Mouse (Mus musculus) ZHBTc4 (cell line): ENCODE results near the gene Abo.

Experiments used
- DNase-seq: peaks from one replicate; pipeline ENCODE4 v3.0.0-alpha.2; 2011; ENCODE audit warnings: low read depth, low spot score

Abo gene

GRCm38 (mm10) chr2:26864879-26865278, at the start of gene Abo:
Abo (minus strand) TSS chr2:26864979.
- DNase-seq, result no peak

GRCm38 (mm10) chr2:26914148-26914941, 49.6 kb upstream of the Abo start:
- DNase-seq, result peak; percentile 58

- peak; percentile 38 for DNase-seq
Measured at GRCm38 (mm10) chr2:26913416-26914147, 48.8 kb upstream of the Abo start.

GRCm38 (mm10) chr2:26912253-26912770, 47.5 kb upstream of the Abo start:
- DNase-seq, result peak; percentile 51

GRCm38 (mm10) chr2:26910994-26911765, 46.4 kb upstream of the Abo start:
- DNase-seq, result peak; percentile 82

- DNase-seq, result peak; percentile 99
Measured at GRCm38 (mm10) chr2:26910124-26910993, 45.6 kb upstream of the Abo start, which contains the start of the genes Med22 and Rpl7a. Med22 (minus strand) TSS chr2:26910677. Rpl7a (plus strand) TSS chr2:26910764.

GRCm38 (mm10) chr2:26909387-26909784, 44.6 kb upstream of the Abo start:
- DNase-seq, result no peak

- DNase-seq, result no peak
Measured at GRCm38 (mm10) chr2:26908710-26909386, 44.1 kb upstream of the Abo start.

GRCm38 (mm10) chr2:26907109-26907508, 42.3 kb upstream of the Abo start:
- DNase-seq, result peak; percentile 54

GRCm38 (mm10) chr2:26906431-26906830, 41.7 kb upstream of the Abo start:
- DNase-seq, result no peak

- no peak for DNase-seq
Measured at GRCm38 (mm10) chr2:26905936-26906335, 41.2 kb upstream of the Abo start.

- DNase-seq, result no peak
Measured at GRCm38 (mm10) chr2:26903311-26903710, 38.5 kb upstream of the Abo start.

GRCm38 (mm10) chr2:26902467-26903220, 37.9 kb upstream of the Abo start, which contains the start of gene Surf6:
Surf6 (minus strand) TSS chr2:26902879.
- peak; percentile 99 for DNase-seq

GRCm38 (mm10) chr2:26901834-26902400, 37.1 kb upstream of the Abo start:
- no peak for DNase-seq

- no peak for DNase-seq
Measured at GRCm38 (mm10) chr2:26900731-26901130, 36.0 kb upstream of the Abo start.

GRCm38 (mm10) chr2:26895898-26896297, 31.1 kb upstream of the Abo start:
- no peak for DNase-seq

- peak; percentile 61 for DNase-seq
Measured at GRCm38 (mm10) chr2:26886170-26886569, 21.4 kb upstream of the Abo start.

GRCm38 (mm10) chr2:26885541-26885940, 20.8 kb upstream of the Abo start:
- DNase-seq, result peak; percentile 56

GRCm38 (mm10) chr2:26878571-26878970, 13.8 kb upstream of the Abo start:
- peak; percentile 59 for DNase-seq
